Mouse (Mus musculus) left cerebral cortex, adult 9 months (tissue): ENCODE measurements around the gene Gtse1.

ENCODE experiments used
- DNase-seq, 2 experiments: peaks; one replicate each; pipeline ENCODE4 v3.0.0; 2022; ENCODE audit warnings: low spot score in 2 of 2

Gtse1 gene

DNA sequence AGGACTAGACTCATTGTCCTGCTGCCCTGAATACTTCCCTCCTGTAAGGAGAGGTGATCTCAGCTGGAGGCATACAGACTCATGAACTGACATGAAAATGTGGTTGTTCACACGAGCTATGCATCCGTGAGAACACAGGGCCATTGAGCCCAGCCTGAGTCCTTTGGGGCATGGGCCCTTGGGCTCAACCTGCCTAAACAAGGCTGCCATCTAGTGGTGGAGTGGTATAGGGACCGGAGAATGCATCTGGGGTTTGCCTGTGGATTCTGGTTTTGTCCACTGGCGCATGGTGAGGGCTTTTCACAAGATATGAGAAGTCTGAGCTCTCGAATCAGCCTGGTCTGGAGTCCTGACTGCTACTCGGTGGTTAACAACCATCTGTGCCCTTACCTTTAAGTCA is 8.2 kb downstream of the Gtse1 start:
- peak in 1 of 2 experiments; percentile 80 for DNase-seq

DNA sequence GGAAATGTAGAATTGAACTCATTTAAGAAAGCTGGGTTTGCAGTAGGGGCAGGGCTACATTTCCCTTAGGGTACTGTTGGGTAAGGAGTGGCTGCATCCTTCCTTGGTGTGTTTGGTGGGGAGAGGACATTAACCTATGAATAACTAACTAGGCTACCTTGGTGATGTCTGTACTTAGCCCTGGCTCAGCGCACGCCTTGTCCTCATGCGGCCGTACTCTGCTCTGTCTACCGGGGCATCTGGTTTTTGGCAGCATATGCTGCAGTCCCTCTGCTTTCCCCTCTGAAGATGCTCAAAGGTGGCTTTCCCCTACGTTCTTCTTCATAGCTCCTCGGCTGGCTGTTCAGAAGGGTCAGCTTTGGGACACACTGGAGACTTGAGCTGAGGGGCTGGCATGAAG is 17.8 kb downstream of the Gtse1 start:
- no peak for DNase-seq

DNA sequence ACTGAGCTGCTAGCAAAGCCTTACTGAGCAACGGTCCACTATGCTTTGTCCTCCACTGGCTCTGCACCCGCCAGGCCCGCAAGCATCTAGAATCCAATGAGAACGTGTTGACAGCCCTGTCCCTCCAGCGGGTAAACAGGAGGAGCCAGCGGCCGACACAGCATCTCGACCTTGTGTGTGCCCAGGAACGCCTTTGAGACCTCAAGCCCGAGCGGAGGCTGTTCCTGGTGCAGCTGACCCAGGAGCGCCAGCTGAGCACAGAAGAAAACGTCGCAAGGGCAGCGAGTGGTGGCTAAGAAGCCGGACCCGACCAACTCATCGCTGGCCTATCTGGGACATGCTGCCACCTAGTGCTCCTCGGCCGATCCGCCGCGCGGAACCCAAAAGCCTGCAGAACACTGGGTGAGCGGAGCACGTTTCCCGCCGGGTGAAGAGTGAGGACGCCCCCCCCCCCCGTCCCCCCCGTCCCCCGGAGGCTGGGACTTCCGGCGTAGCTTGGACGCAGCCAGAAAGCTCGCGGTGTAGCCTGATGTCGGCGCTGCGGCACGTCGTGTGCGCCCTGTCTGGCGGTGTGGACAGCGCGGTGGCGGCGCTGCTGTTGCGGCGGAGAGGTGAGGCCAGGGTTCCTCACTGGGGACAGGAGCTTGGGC is 19.4 kb downstream of the Gtse1 start, which contains the start of gene Trmu:
TSS of gene Trmu (plus strand) at position 465 of the 650 bp plus-strand sequence.
- peak; percentile 73 to 93 for DNase-seq

DNA sequence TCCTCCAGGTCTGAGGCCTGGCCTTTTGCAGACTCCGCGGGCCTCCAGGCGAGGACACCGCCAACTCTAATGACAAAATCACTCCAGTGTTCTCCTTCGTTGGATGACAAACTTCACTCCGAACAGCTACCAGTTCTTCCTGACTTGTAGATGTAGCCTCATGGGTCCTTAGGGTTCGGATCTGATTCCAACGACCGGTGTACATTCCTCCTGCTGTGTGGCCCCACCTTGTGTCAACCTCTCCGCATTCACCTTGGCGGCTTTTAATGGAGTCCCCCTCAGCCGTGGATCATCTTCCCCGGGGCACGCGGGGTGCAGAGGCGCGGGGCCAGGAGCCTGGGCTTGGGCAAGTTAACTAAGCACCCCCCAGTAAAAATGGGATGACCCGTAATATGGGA is 20.0 kb downstream of the Gtse1 start:
- no peak for DNase-seq

DNA sequence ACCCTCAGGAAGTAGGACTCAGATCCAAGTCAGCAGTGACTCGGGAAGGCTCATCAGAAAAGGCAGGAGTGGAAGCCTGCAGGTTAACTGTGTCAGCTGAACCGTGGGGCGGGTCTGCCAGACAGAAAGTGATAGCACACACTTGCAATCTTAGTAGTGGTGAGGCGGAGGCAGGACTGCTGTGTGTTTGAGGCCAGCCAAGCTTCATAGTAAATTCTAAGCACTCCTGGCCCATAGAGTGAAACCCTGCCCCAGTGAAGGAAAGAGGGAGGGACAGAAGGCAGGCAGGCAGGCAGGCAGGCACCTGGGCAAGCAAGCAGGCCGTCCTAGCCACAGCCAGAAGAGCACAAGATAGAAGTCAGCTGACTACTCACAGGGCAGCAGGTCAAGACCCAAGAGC is 26.1 kb downstream of the Gtse1 start:
- DNase-seq, result no peak

DNA sequence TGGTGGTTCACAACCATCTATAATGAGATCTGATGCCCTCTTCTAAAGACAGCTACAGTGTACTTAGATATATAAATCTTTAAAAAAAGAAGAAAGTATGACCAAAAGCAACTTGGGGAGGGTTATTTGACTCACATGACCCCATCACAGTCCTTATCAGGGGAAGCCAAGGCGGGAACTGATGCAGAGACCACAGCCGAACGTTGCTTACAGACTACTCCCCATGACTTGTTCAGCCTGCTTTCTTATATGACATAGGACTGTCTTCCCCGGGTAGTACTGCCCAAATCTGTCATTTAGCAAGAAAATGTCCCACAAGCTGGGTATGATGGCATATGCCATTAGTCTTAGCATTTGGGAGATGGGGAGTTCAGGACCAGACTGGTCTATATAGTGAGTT is 29.7 kb downstream of the Gtse1 start:
- no peak for DNase-seq

DNA sequence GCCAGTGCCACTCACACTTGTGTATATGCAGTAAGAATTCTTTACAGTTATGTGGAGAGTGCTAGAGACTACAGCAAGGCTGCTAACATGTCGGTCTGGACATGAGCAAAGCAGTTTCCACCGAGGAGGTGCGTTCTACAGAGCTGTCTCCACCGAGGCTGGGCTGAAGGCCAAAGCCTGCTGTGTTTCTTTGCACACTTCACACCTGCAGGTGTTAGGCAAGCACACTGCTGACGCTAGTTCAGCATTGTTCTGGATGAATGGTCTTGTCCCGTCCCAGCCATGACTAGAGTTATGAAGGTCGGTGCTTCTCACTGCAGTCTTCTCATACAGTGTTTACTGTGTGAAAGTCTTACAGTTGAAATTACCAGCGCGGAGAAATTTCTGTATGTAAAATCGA is 32.4 kb downstream of the Gtse1 start:
- DNase-seq, result no peak

DNA sequence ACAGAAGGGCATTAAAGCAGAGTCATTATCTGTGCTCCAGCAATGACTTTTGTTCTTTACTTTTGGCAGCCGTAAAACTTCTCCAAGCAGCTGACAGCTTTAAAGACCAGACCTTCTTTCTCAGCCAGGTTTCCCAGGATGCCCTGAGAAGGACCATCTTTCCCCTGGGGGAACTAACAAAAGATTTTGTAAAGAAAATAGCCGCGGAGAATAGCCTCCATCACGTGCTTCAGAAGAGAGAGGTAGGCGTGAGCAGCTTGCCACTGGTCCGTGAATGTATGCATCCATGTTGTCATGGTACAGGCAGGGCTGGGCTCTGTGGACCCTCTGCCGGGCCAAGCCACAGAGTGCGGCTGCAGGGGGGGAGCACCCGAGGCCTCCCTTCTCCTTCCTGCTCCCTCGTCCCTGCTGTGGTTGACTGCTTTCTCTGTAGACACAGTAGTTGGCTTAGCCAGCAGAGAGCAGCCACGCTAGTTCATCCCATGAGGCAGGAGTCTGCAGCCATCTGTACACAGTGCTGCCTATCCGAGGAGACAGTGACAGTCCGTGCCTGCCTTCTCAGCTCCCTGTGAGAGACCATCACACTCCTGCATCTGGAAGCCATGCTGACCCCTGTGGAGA is 33.1 kb downstream of the Gtse1 start:
- DNase-seq, result no peak

DNA sequence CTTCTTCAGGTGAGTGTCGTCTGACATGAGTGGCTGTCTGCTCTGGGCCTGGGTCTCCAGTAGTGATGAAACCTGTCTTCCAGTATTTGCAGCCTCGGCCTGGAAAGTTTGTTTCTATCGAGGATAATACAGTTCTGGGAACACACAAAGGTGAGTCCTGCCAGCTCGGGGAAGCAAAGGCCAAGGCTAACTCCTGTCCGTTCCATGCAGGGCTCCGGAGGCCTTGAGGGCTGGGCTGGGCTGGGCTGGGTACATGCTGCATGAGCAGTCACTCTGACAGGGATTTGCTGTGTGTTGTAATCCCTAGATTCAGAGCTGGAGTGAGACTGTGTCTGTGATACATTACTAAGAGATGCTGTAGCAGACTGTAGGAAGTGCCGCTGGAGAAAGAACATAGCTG is 34.3 kb downstream of the Gtse1 start:
- no peak for DNase-seq

DNA sequence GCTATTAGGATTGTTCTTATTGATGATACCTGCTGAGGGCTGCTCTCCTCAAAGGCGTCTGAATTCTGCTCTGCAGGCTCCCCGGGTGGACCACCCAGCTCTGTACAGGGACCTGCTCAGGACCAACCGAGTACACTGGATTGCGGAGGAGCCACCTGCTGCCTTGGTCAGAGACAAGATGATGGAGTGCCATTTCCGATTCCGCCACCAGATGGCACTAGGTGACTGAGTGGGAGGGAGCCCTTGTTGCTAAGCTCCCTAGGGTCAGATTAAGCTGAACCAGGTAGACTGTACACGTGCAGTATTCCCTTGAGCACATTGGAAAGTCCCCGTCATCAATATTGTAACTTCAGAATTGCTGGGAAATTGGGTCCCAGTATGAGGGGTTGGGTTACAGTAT is 36.7 kb downstream of the Gtse1 start:
- DNase-seq, result peak in 1 of 2 experiments; percentile 83

DNA sequence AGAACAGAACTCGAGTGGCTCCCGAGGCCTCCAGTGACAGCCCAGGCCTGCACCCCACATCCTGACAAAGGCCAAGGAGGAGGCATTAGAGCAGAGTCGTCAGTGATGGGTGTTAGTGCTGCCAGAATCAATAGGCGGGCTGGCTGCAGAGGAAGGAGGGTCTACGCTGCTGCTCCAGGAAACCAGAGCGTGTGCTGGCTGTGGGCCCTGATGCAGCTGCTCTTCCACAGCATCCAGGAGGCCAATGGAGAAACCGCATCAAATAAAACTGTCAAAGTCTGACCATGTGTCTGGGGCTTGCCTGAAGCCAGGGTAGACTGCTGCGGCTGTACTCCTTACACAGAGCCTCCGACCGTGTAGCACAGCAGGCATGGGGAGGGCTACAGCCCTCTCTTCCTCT is 37.6 kb downstream of the Gtse1 start:
- DNase-seq, result no peak

DNA sequence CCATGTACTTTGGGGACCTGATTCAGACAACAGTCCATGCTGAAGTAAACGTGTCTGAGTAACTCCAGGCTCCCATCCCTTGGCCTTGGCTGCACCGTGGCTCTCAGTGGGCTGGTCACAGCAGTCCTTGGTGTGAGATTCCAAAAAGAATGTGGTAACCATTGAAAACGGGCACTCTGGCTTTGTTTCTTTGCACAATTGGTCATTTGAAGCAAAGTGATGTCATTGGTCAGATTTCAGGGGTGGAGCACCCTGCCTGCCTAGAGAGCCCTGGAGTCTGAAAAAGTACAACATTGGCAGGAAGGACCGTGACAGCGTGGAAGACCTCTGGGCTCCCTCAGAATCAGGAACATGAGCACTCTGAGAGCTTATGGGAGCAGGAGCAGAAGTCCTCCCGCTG is 39.9 kb downstream of the Gtse1 start:
- no peak for DNase-seq

DNA sequence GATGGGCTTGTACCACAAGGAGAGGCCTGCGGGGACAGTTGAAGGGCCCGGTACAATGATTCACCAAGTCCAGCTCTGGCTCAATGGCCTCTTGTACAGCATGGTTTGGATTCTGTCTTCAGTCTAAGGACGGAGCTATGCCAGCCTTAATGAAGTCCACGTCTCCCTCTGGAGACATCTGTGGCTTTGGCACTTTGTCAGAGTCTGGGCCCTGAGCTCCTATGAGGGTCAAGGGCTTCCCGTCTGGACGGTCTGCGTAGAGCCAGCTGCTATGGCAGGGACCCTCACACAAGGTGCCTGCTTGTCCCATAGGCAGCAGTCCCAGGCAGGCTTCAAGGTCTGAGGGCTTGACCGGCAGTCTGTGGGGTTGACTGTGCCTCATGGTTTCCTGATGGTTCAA is 40.8 kb downstream of the Gtse1 start:
- DNase-seq, result no peak

DNA sequence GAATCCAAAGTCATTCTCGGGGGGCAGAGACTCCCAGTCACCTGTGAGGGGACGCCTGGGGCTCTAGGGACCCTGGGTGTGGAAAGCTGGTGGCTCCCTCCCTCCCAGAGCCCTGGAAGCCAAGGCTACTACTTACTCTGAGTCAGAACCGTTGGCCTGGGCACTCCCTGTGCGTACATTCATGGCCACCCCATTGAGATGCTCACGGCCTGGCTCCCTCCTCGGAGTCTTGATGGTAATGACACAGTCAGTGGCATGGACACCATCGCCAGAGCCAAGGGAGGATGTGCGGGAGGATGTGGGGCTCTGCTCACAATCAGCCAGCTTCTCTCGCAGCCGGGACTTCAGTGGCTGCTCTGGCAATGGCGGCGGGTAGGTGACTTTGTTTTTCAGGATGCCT is 41.3 kb downstream of the Gtse1 start:
- no peak for DNase-seq

DNA sequence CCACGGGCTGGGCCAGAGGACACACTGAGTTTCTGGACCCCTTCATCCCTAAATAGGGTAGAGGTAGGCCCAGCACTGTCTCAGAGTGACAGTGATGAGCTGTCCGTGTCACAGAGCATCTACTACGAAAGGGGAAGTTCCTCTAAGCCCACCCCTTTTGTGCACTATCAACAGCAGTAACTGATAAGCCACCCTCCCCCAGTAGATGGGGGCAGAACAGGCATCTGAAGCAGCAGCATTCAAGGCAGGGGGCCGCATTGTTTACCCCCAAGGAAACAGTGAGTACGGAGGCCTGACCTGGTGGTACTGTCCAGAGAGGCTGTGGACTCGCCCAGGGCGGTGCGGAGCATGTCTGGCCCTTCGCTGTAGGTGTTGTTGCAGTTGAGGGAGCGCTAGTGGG is 43.0 kb downstream of the Gtse1 start:
- DNase-seq, result no peak

DNA sequence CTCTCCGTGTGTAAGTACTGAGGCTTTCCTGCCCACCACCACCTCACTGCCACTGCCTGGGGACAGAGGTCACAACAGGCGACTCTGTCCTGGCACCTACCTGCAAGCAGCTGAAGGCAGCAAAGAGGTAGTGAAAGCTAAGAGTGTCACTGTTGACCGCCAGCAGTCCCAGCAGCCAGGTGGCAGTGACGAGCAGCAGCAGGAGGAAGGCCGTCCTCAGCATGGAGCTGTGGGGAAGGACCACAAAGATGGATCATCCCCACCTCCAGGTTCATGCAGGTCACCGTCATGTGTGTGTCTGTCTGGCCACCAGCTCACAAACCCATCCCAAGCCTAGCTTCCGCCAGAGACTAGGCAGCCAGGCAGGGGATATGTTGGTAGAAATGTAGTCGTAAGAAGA is 44.3 kb downstream of the Gtse1 start:
- no peak for DNase-seq

DNA sequence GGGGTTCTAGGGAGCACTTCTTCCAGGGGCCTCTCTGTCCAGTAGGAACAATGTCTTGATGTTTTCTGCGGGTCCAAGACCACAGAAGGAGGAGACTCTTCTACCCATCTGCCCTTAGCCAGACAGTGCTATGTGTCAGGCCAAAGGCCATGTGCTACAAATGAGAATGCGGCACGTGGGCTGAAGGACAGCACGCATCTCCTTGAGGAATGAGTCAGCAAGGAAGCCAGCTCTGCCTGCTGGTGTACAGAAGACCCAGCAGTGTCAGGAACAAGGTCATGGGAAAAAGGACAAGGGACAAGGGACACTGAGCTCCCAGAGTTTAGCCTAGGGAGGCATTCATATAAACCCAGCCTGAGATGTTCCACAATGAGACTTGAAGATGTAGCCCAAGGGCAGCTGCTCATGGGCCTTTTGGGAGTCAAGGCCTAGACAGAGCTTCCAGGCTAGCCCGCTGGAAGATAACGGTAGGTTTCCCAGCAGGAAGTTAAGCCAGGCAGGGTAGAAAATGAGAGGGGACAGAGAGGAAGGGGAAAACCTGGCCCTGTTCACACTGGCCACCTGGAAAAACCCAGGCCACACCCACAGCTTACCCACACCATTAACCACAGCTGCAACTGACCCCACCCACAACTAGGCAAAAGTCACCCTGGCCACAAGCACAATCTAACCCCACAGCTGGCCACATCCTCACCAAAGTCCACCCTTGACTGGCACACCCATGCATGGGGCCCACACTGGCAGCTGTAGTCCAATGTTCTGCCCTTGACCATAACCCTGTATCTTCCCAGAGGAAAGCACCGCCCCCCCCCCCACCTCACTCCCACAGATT is 49.3 kb downstream of the Gtse1 start:
- DNase-seq, result no peak

DNA sequence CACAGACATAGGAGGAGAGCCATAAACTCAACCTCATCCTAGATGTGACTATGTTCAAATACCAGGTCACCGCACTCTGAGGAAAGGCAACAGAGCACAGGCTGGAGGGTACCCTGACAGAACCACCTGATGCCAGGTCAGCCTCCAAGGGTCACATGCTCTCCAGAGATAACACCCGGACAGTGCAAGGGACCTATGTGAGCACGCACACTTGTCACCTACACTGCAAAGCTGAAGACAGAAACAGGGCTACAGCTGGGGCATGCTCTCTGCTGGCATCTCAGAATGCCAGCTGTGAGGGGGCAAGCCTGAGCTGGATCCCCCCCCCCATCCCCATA is 49.9 kb downstream of the Gtse1 start:
- DNase-seq, result no peak

DNA sequence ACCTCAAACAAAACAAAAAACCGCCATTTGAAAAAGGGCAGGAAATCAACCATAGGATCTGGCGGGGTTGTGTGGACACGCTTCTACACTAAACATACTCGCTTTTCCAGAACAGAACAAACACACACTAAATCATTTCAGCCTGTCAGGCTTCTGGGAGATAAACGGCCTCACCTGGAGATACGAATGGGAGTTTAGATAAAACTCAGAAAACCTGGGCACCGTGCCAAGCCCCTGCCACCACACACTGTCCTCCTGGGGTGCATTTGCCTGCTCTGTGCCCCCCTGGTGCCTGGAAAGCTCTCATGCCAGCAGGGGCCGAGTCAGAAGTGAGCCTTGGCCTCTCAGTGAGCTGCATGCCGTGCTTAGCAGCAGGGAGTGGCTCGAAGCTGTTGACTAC is 50.4 kb downstream of the Gtse1 start:
- no peak for DNase-seq

DNA sequence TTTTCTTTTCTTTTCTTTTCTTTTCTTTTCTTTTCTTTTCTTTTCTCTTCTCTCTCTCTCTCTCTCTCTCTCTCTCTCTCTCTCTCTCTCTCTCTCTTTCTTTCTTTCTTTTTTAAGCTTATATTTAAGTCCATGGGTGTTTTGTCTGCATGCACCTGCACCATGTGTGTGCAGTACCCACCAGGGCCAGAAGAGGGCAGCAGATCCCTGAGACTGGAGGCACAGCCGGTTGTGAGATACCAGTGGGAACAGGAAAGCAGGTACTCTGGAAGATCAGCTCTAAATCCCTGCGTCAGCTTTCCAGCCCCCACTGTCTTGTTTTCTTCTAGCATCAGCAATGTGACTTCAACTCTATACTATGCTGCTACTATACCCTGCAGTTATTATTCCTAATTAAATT is 54.1 kb downstream of the Gtse1 start:
- no peak for DNase-seq

DNA sequence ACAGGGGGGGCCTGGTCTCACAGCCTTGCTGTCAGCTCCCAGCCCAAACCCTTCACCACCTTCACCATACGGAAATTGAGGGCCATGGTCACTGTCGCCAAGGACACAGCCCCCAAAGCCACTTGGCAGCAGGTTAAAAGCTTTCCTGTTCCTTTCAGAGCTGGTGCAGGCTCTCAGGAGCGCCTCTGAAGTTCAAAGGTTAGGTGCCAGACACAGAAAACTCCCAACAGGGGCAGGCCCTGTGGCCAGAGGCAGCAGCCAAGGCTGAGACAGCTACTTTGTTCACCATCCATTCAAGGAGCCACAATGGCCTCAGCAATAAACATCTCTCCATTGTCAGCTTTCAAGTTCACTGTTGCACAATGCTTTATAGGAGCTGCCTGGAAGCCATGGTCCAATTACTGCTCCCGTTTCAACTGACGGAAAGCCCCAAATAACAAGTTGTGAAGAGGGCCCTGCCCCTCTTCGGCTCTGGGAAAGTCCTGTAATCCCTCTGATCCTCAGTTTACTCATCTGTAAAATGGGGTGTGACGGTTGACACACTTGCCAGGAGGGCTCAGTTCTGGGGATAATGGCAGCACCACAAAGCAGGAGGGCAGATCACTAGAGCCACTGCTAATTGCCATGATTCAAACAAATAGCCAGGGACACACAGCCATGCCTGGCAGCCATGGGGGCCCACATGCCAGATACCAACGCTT is 59.8 kb downstream of the Gtse1 start:
- DNase-seq, result no peak

DNA sequence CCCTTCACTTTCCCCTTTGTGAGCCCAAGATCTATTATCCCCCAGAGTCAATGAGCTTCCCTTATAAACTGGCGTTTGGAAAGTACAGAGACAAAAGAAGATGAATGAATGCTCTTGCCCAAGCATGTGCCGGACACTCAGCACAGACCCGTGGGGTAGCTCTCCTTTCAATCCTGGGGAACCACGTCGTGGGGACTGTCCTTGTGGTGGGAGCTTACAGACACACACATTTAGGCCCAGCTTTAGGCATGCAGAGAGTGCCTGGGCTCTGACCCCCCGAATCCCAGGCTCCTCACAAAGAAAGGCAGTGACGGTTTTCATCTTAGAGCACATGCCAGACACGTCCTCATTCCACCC is 60.3 kb downstream of the Gtse1 start:
- DNase-seq, result no peak

DNA sequence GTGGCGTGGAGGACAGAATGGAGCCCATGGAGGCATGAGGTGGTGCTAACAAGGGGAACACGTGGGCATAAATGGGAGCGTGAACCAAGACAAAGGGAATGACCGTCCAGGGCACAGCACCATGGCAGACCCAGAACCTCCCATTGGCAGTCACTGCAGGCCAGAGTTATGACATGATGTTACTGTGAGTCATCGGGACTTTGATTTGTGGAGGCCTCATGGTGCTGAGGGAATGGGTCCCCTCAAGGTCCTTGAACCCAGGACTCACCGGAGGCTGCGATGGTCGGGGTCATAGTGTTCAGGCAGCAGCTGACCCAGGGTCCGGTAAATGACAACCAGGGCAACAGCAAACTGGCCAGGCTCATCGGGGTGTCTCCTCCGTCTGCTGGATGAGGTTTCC is 62.3 kb downstream of the Gtse1 start:
- DNase-seq, result no peak
